Mouse (Mus musculus) MEL (cell line): ENCODE measurements at regions not wholly inside any gene's neighbourhood (a gene's known extent, or its start where the extent isn't known, plus 50 kb on each side); places are given as distances from the start of the nearest gene placed in this dataset.

Source experiments
- DNase-seq: peaks from one replicate; pipeline ENCODE4 v3.0.0; 2011; ENCODE audit warnings: low read depth, low spot score
- H3K27ac ChIP-seq: 2 replicates; pipeline ENCODE4 v1.5.1; 2012; ENCODE audit warnings: low read depth, mild to moderate bottlenecking, control low read depth, low read length, moderate library complexity; ENCODE audit not compliant: control insufficient read depth
- H3K27me3 ChIP-seq, 2 experiments: fragments of 150-350 bp in 1 of 2; sonication (generic) in 1 of 2; 2 replicates each; pipeline ENCODE4 v1.6.1; 2012; ENCODE audit warnings: low read length in 2 of 2, mild to moderate bottlenecking in 2 of 2, improper control_type of control experiment in 1 of 2, moderate library complexity in 1 of 2; ENCODE audit not compliant: insufficient read depth in 2 of 2, control insufficient read depth in 1 of 2
- H3K36me3 ChIP-seq, 2 experiments: 2 replicates each; pipeline ENCODE4 v1.6.1; 2012 to 2014; ENCODE audit warnings: low read length in 2 of 2, improper control_type of control experiment in 1 of 2, inconsistent platforms in 1 of 2, mild to moderate bottlenecking in 1 of 2; ENCODE audit not compliant: insufficient read depth in 2 of 2, control insufficient read depth in 1 of 2
- H3K4me1 ChIP-seq, 2 experiments: fragments of 150-350 bp in 1 of 2; sonication (generic) in 1 of 2; 2 replicates each; pipeline ENCODE4 v1.6.1; 2012; ENCODE audit warnings: low read length in 2 of 2, improper control_type of control experiment in 1 of 2, mild to moderate bottlenecking in 1 of 2; ENCODE audit not compliant: insufficient read depth in 2 of 2, control insufficient read depth in 1 of 2
- H3K4me3 ChIP-seq, 2 experiments: fragments of 150-350 bp in 1 of 2; sonication (generic) in 1 of 2; 2 replicates each; pipeline ENCODE4 v1.5.1; 2012; ENCODE audit warnings: low read depth in 2 of 2, low read length in 2 of 2, mild to moderate bottlenecking in 2 of 2, moderate library complexity in 2 of 2, control low read depth in 1 of 2, improper control_type of control experiment in 1 of 2; ENCODE audit not compliant: control insufficient read depth in 1 of 2, insufficient read depth in 1 of 2
- H3K79me2 ChIP-seq: 2 replicates; pipeline ENCODE4 v1.6.1; 2012; ENCODE audit warnings: mild to moderate bottlenecking, low read length, moderate library complexity; ENCODE audit not compliant: control insufficient read depth, poor library complexity, insufficient read depth
- H3K9ac ChIP-seq: 2 replicates; pipeline ENCODE4 v1.6.1; 2012; ENCODE audit warnings: low read depth, mild to moderate bottlenecking, control low read depth, low read length, moderate library complexity; ENCODE audit not compliant: control insufficient read depth, poor library complexity, severe bottlenecking
- H3K9me3 ChIP-seq: fragments of 150-350 bp; sonication (generic); replicated peaks from 2 replicates; pipeline ENCODE4 v1.6.1; 2012; ENCODE audit warnings: mild to moderate bottlenecking, low read length, improper control_type of control experiment, moderate library complexity; ENCODE audit not compliant: insufficient read depth
- BHLHE40 ChIP-seq: IDR thresholded peaks from 2 replicates; pipeline ENCODE4 v1.6.1; 2012; ENCODE audit warnings: low read depth, mild to moderate bottlenecking, inconsistent platforms, low read length, improper control_type of control experiment, borderline replicate concordance
- CHD1 ChIP-seq: IDR thresholded peaks from 2 replicates; pipeline ENCODE4 v1.6.1; 2012; ENCODE audit warnings: low read depth, mild to moderate bottlenecking, inconsistent platforms, low read length, improper control_type of control experiment
- CTCF ChIP-seq, 3 experiments: IDR thresholded peaks in 2 of 3; conservative IDR thresholded peaks in 1 of 3; 2 replicates each; pipeline ENCODE4 v1.5.1; 2011 to 2012; ENCODE audit warnings: low read length in 3 of 3, low read depth in 2 of 3, mild to moderate bottlenecking in 2 of 3, improper control_type of control experiment in 1 of 3, inconsistent platforms in 1 of 3, mixed read lengths in 1 of 3, moderate library complexity in 1 of 3; ENCODE audit not compliant: control insufficient read depth in 1 of 3, insufficient read depth in 1 of 3, poor library complexity in 1 of 3, severe bottlenecking in 1 of 3
- E2F4 ChIP-seq: IDR thresholded peaks from 2 replicates; pipeline ENCODE4 v1.6.1; 2011; ENCODE audit warnings: low read depth, low read length, improper control_type of control experiment, borderline replicate concordance
- GATA1 ChIP-seq: IDR thresholded peaks from 2 replicates; pipeline ENCODE4 v1.6.1; 2011; ENCODE audit warnings: low read depth, low read length, improper control_type of control experiment
- HCFC1 ChIP-seq: IDR thresholded peaks from 2 replicates; pipeline ENCODE4 v1.6.1; 2012; ENCODE audit warnings: low read depth, mild to moderate bottlenecking, inconsistent platforms, low read length, improper control_type of control experiment, moderate library complexity
- KAT2A ChIP-seq: conservative IDR thresholded peaks from 2 replicates; pipeline ENCODE4 v1.6.1; 2012; ENCODE audit warnings: low read depth, low read length, improper control_type of control experiment, inconsistent platforms
- MAFK ChIP-seq: IDR thresholded peaks from 2 replicates; pipeline ENCODE4 v1.6.1; 2011; ENCODE audit warnings: low read depth, mild to moderate bottlenecking, low read length, improper control_type of control experiment, borderline replicate concordance
- MYB ChIP-seq: IDR thresholded peaks from 2 replicates; pipeline ENCODE4 v1.6.1; 2011; ENCODE audit warnings: mild to moderate bottlenecking, low read depth, low read length, improper control_type of control experiment
- NELFE ChIP-seq: IDR thresholded peaks from 2 replicates; pipeline ENCODE4 v1.6.1; 2011; ENCODE audit warnings: low read depth, low read length, improper control_type of control experiment
- NRF1 ChIP-seq: IDR thresholded peaks from 2 replicates; pipeline ENCODE4 v1.6.1; 2014; ENCODE audit warnings: low read depth, mild to moderate bottlenecking, inconsistent platforms, low read length, improper control_type of control experiment, moderate library complexity; ENCODE audit not compliant: poor library complexity, insufficient read depth, severe bottlenecking
- POLR2A ChIP-seq, 2 experiments: IDR thresholded peaks; 2 replicates each; pipeline ENCODE4 v1.6.1; 2011 to 2012; ENCODE audit warnings: low read length in 2 of 2, mild to moderate bottlenecking in 2 of 2, control low read depth in 1 of 2, improper control_type of control experiment in 1 of 2, low read depth in 1 of 2, moderate library complexity in 1 of 2; ENCODE audit not compliant: control insufficient read depth in 1 of 2, insufficient read depth in 1 of 2, poor library complexity in 1 of 2
- POLR2AphosphoS2 ChIP-seq: IDR thresholded peaks from 2 replicates; pipeline ENCODE4 v1.6.1; 2011; ENCODE audit warnings: low read length, improper control_type of control experiment
- SMC3 ChIP-seq: IDR thresholded peaks from 2 replicates; pipeline ENCODE4 v1.6.1; 2011; ENCODE audit warnings: low read depth, low read length, improper control_type of control experiment
- TBP ChIP-seq: IDR thresholded peaks from 2 replicates; pipeline ENCODE4 v1.8.0; 2011; ENCODE audit warnings: low read depth, low read length, improper control_type of control experiment
- TCF12 ChIP-seq: IDR thresholded peaks from 2 replicates; pipeline ENCODE4 v1.6.1; 2014; ENCODE audit warnings: low read depth, mild to moderate bottlenecking, inconsistent platforms, low read length, improper control_type of control experiment, moderate library complexity
- USF1 ChIP-seq: IDR thresholded peaks from 2 replicates; pipeline ENCODE4 v1.6.1; 2014; ENCODE audit warnings: low read depth, mild to moderate bottlenecking, inconsistent platforms, low read length, improper control_type of control experiment, moderate library complexity
- USF2 ChIP-seq, 2 experiments: IDR thresholded peaks; 2 replicates each; pipeline ENCODE4 v1.6.1; 2011 to 2012; ENCODE audit warnings: improper control_type of control experiment in 2 of 2, low read length in 2 of 2, borderline replicate concordance in 1 of 2, inconsistent platforms in 1 of 2, low read depth in 1 of 2, mild to moderate bottlenecking in 1 of 2; ENCODE audit not compliant: insufficient read depth in 1 of 2
- ZC3H11A ChIP-seq: IDR thresholded peaks from 2 replicates; pipeline ENCODE4 v1.6.1; 2012; ENCODE audit warnings: low read depth, mild to moderate bottlenecking, inconsistent platforms, low read length, improper control_type of control experiment
- ZKSCAN1 ChIP-seq: IDR thresholded peaks from 2 replicates; pipeline ENCODE4 v1.6.1; 2012; ENCODE audit warnings: low read depth, mild to moderate bottlenecking, inconsistent platforms, low read length, improper control_type of control experiment, moderate library complexity
- ZMIZ1 ChIP-seq: IDR thresholded peaks from 2 replicates; pipeline ENCODE4 v1.6.1; 2012; ENCODE audit warnings: low read depth, mild to moderate bottlenecking, inconsistent platforms, low read length, improper control_type of control experiment, moderate library complexity
- ZNF384 ChIP-seq: IDR thresholded peaks from 2 replicates; pipeline ENCODE4 v1.6.1; 2012; ENCODE audit warnings: low read depth, mild to moderate bottlenecking, inconsistent platforms, low read length, improper control_type of control experiment

DNA sequence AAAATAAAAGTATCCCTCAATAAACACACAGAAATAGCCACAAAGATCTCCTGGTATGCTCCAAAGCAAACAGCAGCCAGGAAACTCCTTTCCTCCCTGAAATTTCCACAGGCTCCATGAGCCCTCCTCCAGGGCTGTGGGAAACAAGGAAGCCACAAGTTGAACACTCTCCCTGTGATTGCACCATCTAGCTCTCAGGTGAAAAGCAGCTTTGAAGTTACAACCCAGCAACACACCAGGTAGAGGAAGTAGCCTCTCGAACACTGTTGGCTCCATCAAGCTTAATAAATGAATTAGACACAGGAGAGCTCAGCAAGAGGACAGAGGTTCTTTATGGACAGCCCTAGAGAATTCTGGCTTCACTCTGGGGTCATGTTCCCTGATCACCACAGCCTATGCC, 794.4 kb upstream of the A1bg start:
- Histone ChIP-seq H3K4me1 (no peaks in the 10 kb centered on the region), H3K27ac (no peak overlapping the region), H3K9ac (no peak overlapping the region), H3K36me3 (no peaks in the 10 kb centered on the region), H3K4me3 (no peak overlapping the region), H3K79me2 (no peaks in the 10 kb centered on the region), H3K9me3 (no peaks in the 10 kb centered on the region), H3K27me3 (no peaks in the 10 kb centered on the region)
- TF ChIP-seq GATA1 (no peak), KAT2A (no peak), TBP (no peak)
- TF ChIP-seq, all 39 proteins: peak for 0
- no peak for DNase-seq

DNA sequence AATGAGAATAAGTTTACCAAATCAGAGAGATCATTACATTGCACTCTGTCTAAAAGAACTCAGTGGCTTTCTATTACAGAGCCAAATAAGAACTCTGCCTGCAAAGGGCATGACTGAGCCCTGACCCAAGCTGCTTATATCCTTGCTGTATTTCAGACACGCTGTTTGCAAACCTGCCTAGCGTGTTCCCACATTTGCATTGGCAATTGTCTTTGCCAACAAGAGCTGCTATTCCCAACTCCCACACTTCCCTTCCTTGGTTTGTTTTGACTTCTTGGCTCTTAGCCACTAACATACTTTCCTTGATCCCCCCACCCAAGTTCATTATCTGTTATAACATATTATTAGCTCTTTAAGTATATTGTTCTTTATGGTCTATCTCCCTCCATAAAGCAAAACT, 791.1 kb upstream of the A1bg start:
- DNase-seq: no peak
- Histone ChIP-seq H3K27me3 (no peaks in the 10 kb centered on the region), H3K4me3 (no peak overlapping the region), H3K9ac (no peak overlapping the region), H3K79me2 (no peaks in the 10 kb centered on the region), H3K9me3 (no peaks in the 10 kb centered on the region), H3K4me1 (no peaks in the 10 kb centered on the region), H3K27ac (no peak overlapping the region), H3K36me3 (no peaks in the 10 kb centered on the region)
- no peak for TF ChIP-seq BHLHE40
- TF ChIP-seq HCFC1: no peak
- TF ChIP-seq ZKSCAN1: no peak
- TF ChIP-seq NELFE: no peak
- TF ChIP-seq USF2 (IDR thresholded peaks at IDR 0.05; ENCODE audit: borderline replicate concordance in 1 of 2, insufficient read depth in 1 of 2, low read depth in 1 of 2, low read length in 2 of 2): no peak
- no peak for TF ChIP-seq CTCF (IDR thresholded peaks at IDR 0.05 in 2 of 3, conservative IDR thresholded peaks at IDR 0.05 in 1 of 3; ENCODE audit: control insufficient read depth in 1 of 3, insufficient read depth in 1 of 3, low read depth in 2 of 3, low read length in 3 of 3, poor library complexity in 1 of 3, severe bottlenecking in 1 of 3)
- TF ChIP-seq MYB: no peak
- no peak for TF ChIP-seq ZNF384
- no peak for TF ChIP-seq USF1
- TF ChIP-seq NRF1: no peak
- TF ChIP-seq TCF12: no peak
- no peak for TF ChIP-seq E2F4
- no peak for TF ChIP-seq SMC3
- TF ChIP-seq CHD1: no peak
- TF ChIP-seq POLR2A (IDR thresholded peaks at IDR 0.05; ENCODE audit: control insufficient read depth in 1 of 2, insufficient read depth in 1 of 2, low read depth in 1 of 2, low read length in 2 of 2, poor library complexity in 1 of 2): no peak
- no peak for TF ChIP-seq POLR2AphosphoS2
- no peak for TF ChIP-seq ZC3H11A
- TF ChIP-seq ZMIZ1: no peak
- no peak for TF ChIP-seq MAFK
